Mouse (Mus musculus): ENCODE results near the gene Clk2.

- TF ChIP-seq EP300 (optimal IDR thresholded peaks at IDR 0.05) (no peak), CTCF (IDR thresholded peaks at IDR 0.05; ENCODE audit: low read depth) (peak; percentile 97)
These were observed 51.3 kb downstream of the Clk2 start for GRCm38 (mm10) chr3:89215853-89216252.
